Mouse (Mus musculus): ENCODE measurements around the gene Atp6v1e2.
A peak's percentile ranks its signal among the peaks of the same experiment; 100 is the strongest.

Gene Atp6v1e2

GRCm38 (mm10) chr17:86947840-86948796 lies at the start of gene Atp6v1e2:
Gene Atp6v1e2, minus strand, starts transcription at chr17:86947897.
- DNase-seq: no peak

- no peak for DNase-seq
These were observed 49.6 kb upstream of the Atp6v1e2 start for GRCm38 (mm10) chr17:86997323-86997722.

GRCm38 (mm10) chr17:86991306-86991705 lies 43.6 kb upstream of the Atp6v1e2 start:
- DNase-seq: peak; percentile 25

- peak; percentile 74 for DNase-seq
These were observed 41.0 kb upstream of the Atp6v1e2 start for GRCm38 (mm10) chr17:86988601-86989184.

GRCm38 (mm10) chr17:86988161-86988560 lies 40.5 kb upstream of the Atp6v1e2 start:
- DNase-seq: peak; percentile 23

GRCm38 (mm10) chr17:86986449-86987138 lies 38.9 kb upstream of the Atp6v1e2 start:
- DNase-seq: no peak

- peak; percentile 16 for DNase-seq
These were observed 34.8 kb upstream of the Atp6v1e2 start for GRCm38 (mm10) chr17:86982497-86982896.

- DNase-seq: no peak
These were observed 34.0 kb upstream of the Atp6v1e2 start for GRCm38 (mm10) chr17:86981701-86982100.

- no peak for DNase-seq
These were observed 33.5 kb upstream of the Atp6v1e2 start for GRCm38 (mm10) chr17:86981205-86981604.

- DNase-seq: no peak
These were observed 30.8 kb upstream of the Atp6v1e2 start for GRCm38 (mm10) chr17:86978496-86978895.

- DNase-seq: no peak
These were observed 28.7 kb upstream of the Atp6v1e2 start for GRCm38 (mm10) chr17:86976387-86976786.

- DNase-seq: no peak
These were observed 25.4 kb upstream of the Atp6v1e2 start for GRCm38 (mm10) chr17:86973097-86973496.

GRCm38 (mm10) chr17:86971860-86972259 lies 24.2 kb upstream of the Atp6v1e2 start:
- DNase-seq: no peak

GRCm38 (mm10) chr17:86971036-86971435 lies 23.3 kb upstream of the Atp6v1e2 start:
- DNase-seq: no peak

GRCm38 (mm10) chr17:86970026-86970750 lies 22.5 kb upstream of the Atp6v1e2 start:
- no peak for DNase-seq

- DNase-seq: peak; percentile 24
These were observed 21.9 kb upstream of the Atp6v1e2 start for GRCm38 (mm10) chr17:86969582-86969981.

- DNase-seq: no peak
These were observed 20.9 kb upstream of the Atp6v1e2 start for GRCm38 (mm10) chr17:86968581-86968980.

GRCm38 (mm10) chr17:86967536-86968525 lies 20.1 kb upstream of the Atp6v1e2 start:
- no peak for DNase-seq

- no peak for DNase-seq
These were observed 19.4 kb upstream of the Atp6v1e2 start for GRCm38 (mm10) chr17:86967048-86967447.

- DNase-seq: no peak
These were observed 18.3 kb upstream of the Atp6v1e2 start for GRCm38 (mm10) chr17:86966040-86966439.

- DNase-seq: no peak
These were observed 17.4 kb upstream of the Atp6v1e2 start for GRCm38 (mm10) chr17:86965121-86965520.
